ENCODE assay signal across 28 mouse cellular contexts in the genomic region with DNA sequence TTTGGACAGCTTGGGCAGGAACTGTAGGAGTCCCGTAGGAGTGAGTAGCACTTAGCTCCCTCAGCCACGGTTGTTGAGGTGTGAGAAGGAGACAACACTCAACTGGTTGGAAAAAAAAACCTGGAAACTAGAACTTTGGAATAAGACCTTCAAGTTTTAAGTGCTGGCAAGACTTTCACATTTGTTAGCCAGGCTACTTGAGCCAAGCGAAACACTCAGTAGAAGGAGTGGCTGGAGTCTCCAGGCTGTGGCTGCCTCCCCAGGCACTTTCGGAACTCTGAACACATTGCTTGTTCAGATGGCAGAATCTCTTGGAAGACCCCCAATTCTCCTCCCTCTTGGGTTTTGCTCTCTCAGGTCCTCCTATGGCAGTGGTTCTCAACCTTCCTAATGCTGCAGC. TPM values are rescaled to one million over a fixed set of nuclear protein-coding genes. Genes with fewer than 3 reads are reported as not detected.
DNase-seq lines count a peak whose midpoint lies in the region; ATAC-seq and TF ChIP-seq lines count a peak whose summit lies in the region.
"Had no signal": no experiment of that assay in that cellular context is flagged by ENCODE, and none has a peak within 500 bp of the region (broad histone marks: within the 10 kb centered on the region; RNA-seq: fewer than 3 reads in every experiment).

No protein-coding gene starts in this region.

- H3K27me3 ChIP-seq in ES-Bruce4 (ENCODE audit: control insufficient read depth, insufficient read depth, low read length, poor library complexity, severe bottlenecking), result no peaks in the 10 kb centered on the region
- no peaks in the 10 kb centered on the region for H3K27me3 ChIP-seq in stomach, postnatal 0 days (ENCODE audit: control insufficient read depth, insufficient read depth, low read length)
- H3K27me3 ChIP-seq: embryonic facial prominence, embryonic 12.5 days had no signal

- intact Hi-C loops in heart, postnatal 14 days (cut with DNase I), result no loop called here

- no peak overlapping the region for H3K9ac ChIP-seq in ES-Bruce4 (ENCODE audit: low read depth, poor library complexity, severe bottlenecking)
- no peak overlapping the region for H3K9ac ChIP-seq in stomach, postnatal 0 days (ENCODE audit: low read length)
- H3K9ac ChIP-seq: embryonic facial prominence, embryonic 12.5 days; embryonic facial prominence, embryonic 15.5 days; forebrain, embryonic 12.5 days; hindbrain, embryonic 13.5 days had no signal

- no peak for TF ChIP-seq POLR2A in ES-Bruce4 (IDR thresholded peaks at IDR 0.05; ENCODE audit: insufficient read depth, low read length)

- 69% methylated on average over 4 of the region's 4 CpGs for WGBS in stomach, postnatal 0 days

- no peaks in the 10 kb centered on the region for H3K9me3 ChIP-seq in ES-Bruce4 (replicated peaks; ENCODE audit: control insufficient read depth, insufficient read depth, low read length, poor library complexity, severe bottlenecking)
- no peaks in the 10 kb centered on the region for H3K9me3 ChIP-seq in stomach, postnatal 0 days (ENCODE audit: control insufficient read depth, low read length)
- H3K9me3 ChIP-seq: embryonic facial prominence, embryonic 12.5 days; embryonic facial prominence, embryonic 15.5 days; forebrain, embryonic 12.5 days; hindbrain, embryonic 10.5 days; hindbrain, embryonic 13.5 days had no signal

- no peaks in the 10 kb centered on the region for H3K36me3 ChIP-seq in ES-Bruce4 (ENCODE audit: control insufficient read depth, insufficient read depth, low read length, poor library complexity, severe bottlenecking)
- no peaks in the 10 kb centered on the region for H3K36me3 ChIP-seq in stomach, postnatal 0 days (ENCODE audit: control insufficient read depth, insufficient read depth, low read length)
- H3K36me3 ChIP-seq: embryonic facial prominence, embryonic 12.5 days; embryonic facial prominence, embryonic 15.5 days; forebrain, embryonic 12.5 days; hindbrain, embryonic 10.5 days; hindbrain, embryonic 13.5 days had no signal

- H3K4me2 ChIP-seq in stomach, postnatal 0 days (replicated peaks; ENCODE audit: low read depth), result no peak overlapping the region
- H3K4me2 ChIP-seq: embryonic facial prominence, embryonic 12.5 days; embryonic facial prominence, embryonic 15.5 days; forebrain, embryonic 12.5 days; heart, embryonic 11.5 days; hindbrain, embryonic 13.5 days had no signal

- peak; percentile 91 for DNase-seq in heart, adult 11 months
- DNase-seq in heart, postnatal 14 days, result no peak
- peak; percentile 49 to 61 for DNase-seq in kidney, postnatal 36 days
- no peak for DNase-seq in kidney, postnatal 14 days
- no peak for DNase-seq in stomach, postnatal 0 days (ENCODE audit: low spot score)
- DNase-seq: adrenal gland, adult 8-10 months; adrenal gland, postnatal 25 days; cerebellum, adult 11-12 months; cerebellum, adult 8-10 months; cerebellum, postnatal 25 days; gastrocnemius, postnatal 10 days; gastrocnemius, postnatal 36 days; heart, postnatal 36 days had no signal

- no peak for TF ChIP-seq EP300 in ES-Bruce4 (IDR thresholded peaks at IDR 0.05; ENCODE audit: insufficient read depth, low read depth, low read length)
- TF ChIP-seq EP300 in stomach, postnatal 0 days (optimal IDR thresholded peaks at IDR 0.05), result no peak

- H3K4me1 ChIP-seq in ES-Bruce4 (ENCODE audit: control insufficient read depth, insufficient read depth, low read length), result peaks cover 5% of the 10 kb centered on the region
- no peaks in the 10 kb centered on the region for H3K4me1 ChIP-seq in stomach, postnatal 0 days (replicated peaks; ENCODE audit: control insufficient read depth, insufficient read depth)
- H3K4me1 ChIP-seq: embryonic facial prominence, embryonic 15.5 days had no signal

- H3K27ac ChIP-seq in ES-Bruce4 (ENCODE audit: insufficient read depth, low read length), result 0 out of 2 replicates have a peak overlapping the region, but pooled peaks have one; percentile 55
- H3K27ac ChIP-seq in stomach, postnatal 0 days (replicated peaks), result no peak overlapping the region
- H3K27ac ChIP-seq: embryonic facial prominence, embryonic 12.5 days; embryonic facial prominence, embryonic 15.5 days; forebrain, embryonic 12.5 days; hindbrain, embryonic 10.5 days; hindbrain, embryonic 13.5 days had no signal

- no peak overlapping the region for H3K4me3 ChIP-seq in ES-Bruce4 (ENCODE audit: low read depth, low read length)
- H3K4me3 ChIP-seq in stomach, postnatal 0 days (ENCODE audit: low read depth, low read length), result no peak overlapping the region
- H3K4me3 ChIP-seq: embryonic facial prominence, embryonic 12.5 days; embryonic facial prominence, embryonic 15.5 days; forebrain, embryonic 12.5 days; hindbrain, embryonic 10.5 days; hindbrain, embryonic 13.5 days had no signal

- ATAC-seq in stomach, postnatal 0 days (ENCODE audit: low FRiP score, low TSS enrichment), result no peak
- ATAC-seq: activated CD4-positive, CD25-positive, alpha-beta regulatory T cell, adult 4 months; CD4-positive, CD25-positive, alpha-beta regulatory T cell, adult 4 months; forebrain, embryonic 16.5 days; hindbrain, embryonic 16.5 days had no signal

- TF ChIP-seq CTCF in ES-Bruce4 (IDR thresholded peaks at IDR 0.05; ENCODE audit: low read depth, low read length), result no peak
- no peak for TF ChIP-seq CTCF in stomach, postnatal 0 days (IDR thresholded peaks at IDR 0.05; ENCODE audit: low read depth)

RNA-seq across cellular contexts. Expression of a gene that starts 26.1 kb away (rescaled TPM):
- total RNA-seq in heart, postnatal 14 days (2021), result 1 to 10 TPM; 1.0 to 1.8 TPM
- 58.9 and 60.4 TPM in 2 replicates for polyA plus RNA-seq in ES-Bruce4 (2011; ENCODE audit: insufficient read depth, insufficient read length, low read depth, missing spikeins)
- 0.76 and 0.83 TPM in 2 replicates for polyA plus RNA-seq in stomach, postnatal 0 days (2015; fragmentation: Nextera tagmentation; extraction: Ambion mirVana)
- total RNA-seq: adrenal gland, postnatal 25 days; common myeloid progenitor, adult 5-6 weeks; gastrocnemius, adult 18-20 months; gastrocnemius, postnatal 36 days; granulocyte monocyte progenitor cell, adult 5-6 weeks had no signal
- polyA plus RNA-seq: activated CD4-positive, CD25-positive, alpha-beta regulatory T cell, adult 4 months; C2C12; CD4-positive, CD25-positive, alpha-beta regulatory T cell, adult 4 months had no signal

Comparison
In these comparisons a context has a peak if more than half of its experiments do, and no peak if none do; other contexts are left out.
1. DNase-seq: peak in heart, adult 11 months (single experiment) and kidney, postnatal 36 days (2 of 2); none in heart, postnatal 14 days (0 of 2), kidney, postnatal 14 days (single experiment) and stomach, postnatal 0 days (single experiment).
2. RNA of a gene that starts 26.1 kb away (polyA plus RNA-seq): 58.9 to 60.4 TPM in ES-Bruce4; 0.76 to 0.83 TPM in stomach, postnatal 0 days; every median in the first group is over 10 times any median in the second.